Mouse (Mus musculus): ENCODE data around the gene Rxfp2.

Rxfp2 gene

DNA sequence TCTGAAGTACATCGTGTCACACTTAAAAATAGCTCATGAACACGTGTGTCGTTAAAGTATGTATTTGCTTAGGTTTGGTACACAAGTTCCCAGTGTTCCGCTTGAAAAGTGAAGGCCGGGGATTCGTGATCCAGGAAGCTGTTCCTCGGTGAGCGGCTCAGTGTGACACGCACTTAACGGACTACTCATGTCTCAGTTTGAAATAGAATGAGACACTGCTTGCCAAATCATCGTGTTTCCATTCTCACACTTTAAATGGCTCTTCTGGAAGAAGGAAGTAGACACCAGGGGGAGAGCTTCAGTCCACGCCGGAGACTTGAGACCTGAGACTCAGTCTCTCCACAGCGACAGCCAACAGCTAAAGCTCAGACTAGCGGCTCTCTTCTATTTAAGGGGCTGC is 28.0 kb downstream of the Rxfp2 start:
- DNase-seq = no peak

DNA sequence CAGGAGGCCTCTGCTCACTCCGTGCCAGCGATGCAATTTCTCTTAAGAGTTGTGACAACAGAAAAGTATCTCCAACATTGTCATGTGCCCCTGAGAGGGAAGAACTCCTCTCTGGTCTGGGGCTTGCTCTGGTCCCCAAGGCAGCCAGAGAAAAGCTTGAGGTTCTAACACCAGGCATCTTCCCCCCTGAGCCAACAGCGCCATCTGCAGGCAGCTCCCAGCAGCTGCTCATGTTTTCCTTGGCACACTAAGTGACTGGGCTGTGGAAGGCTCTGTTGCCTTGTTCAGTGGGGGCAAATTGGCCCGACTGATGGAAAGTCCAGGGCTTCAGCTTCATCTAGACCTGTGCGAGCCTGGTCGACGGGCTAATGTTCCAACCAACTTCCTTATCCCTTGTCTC is 31.5 kb downstream of the Rxfp2 start:
- no peak for DNase-seq

DNA sequence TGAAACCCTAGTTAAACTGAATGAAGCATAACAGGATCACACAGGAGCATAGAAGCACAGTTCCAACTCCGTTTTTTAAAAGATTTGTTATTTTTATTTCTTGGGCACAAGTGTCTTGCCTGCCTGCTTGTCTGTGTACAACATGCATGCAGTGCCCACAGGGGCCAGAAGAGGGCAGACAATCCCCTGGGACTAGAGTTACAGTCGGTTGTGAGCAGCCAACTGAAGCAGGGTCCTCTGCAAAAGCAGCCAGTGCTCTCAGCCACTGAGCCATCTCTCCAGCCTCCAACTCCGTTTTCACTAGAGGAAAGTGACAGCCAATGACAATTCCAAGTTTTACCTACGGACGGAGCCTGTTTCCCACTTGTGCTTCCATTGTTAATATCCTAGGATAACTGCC is 33.4 kb downstream of the Rxfp2 start:
- no peak for DNase-seq

DNA sequence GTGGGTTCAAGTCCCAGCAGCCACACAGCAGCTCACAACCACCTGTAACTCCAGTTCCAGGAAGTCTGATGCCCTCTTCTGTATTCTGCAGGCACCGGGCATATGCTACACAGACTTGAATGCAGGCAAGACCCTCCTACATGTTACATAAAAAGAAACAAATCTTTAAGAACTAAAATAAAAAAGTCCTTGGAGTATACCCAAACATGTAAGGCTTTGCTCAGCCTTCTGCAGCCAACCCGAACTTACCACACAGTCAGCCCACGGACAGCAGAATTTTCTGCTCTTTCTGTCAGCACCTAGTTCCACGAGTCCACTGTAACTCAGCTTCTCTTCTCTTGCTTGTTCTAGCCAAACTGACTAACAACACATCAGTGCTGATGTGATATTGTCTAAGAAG is 34.8 kb downstream of the Rxfp2 start:
- no peak for DNase-seq

DNA sequence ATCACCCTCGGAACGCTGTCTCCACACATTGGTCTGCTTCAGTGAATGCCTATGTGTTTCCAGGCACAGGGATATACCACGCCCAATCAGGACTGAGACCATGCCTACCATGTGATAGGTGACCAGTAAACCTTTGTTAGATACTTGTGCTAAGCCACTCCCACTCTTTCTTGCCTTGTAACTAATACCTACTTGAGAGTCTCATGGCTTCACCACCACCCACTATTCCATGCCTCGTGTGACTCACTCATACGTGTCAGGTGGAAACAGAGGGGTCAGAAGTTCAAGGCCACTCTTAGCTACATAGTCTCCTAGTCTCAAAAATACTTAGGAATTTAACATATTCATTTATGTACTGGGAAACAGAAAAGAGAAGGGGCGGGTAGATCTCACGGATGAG is 35.5 kb downstream of the Rxfp2 start:
- no peak for DNase-seq

DNA sequence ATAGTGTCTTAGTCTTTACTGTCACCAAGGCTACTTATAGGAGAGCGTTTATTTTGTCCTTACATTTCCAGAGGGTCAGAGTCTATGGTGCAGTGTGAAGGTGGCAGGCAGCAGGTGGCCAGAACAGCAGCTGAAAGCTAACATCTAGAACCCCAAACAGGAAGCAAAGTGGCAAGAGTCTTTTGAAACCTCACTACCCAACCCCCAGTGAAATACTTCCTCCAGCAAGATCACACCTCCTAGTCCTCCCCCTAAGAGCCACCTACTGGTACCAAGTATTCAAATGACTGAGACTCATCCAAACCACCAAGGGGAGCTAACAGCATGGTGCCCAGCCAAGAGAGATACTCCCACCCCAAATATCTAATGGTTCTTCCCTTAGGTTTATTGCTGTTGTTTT is 36.8 kb downstream of the Rxfp2 start:
- no peak for DNase-seq

DNA sequence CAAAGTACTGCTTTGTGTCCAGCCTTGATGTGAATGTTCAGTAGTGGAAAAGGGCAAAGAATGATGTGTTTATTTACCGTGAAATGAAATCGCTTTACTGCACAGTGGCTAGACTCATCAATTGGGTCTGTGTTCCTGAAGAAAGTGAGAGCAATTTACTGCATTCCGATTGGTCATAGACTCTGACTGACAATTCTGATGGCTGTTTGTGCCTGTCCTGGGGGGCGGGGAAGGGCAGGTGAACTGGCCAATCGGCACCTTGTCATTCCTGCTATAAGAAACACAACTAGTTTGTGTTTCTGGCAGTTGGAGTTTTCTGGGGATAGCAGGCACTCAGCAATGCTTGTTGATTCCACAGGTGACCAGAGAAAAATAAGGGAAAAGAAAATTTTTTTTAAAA is 37.6 kb downstream of the Rxfp2 start:
- no peak for DNase-seq

DNA sequence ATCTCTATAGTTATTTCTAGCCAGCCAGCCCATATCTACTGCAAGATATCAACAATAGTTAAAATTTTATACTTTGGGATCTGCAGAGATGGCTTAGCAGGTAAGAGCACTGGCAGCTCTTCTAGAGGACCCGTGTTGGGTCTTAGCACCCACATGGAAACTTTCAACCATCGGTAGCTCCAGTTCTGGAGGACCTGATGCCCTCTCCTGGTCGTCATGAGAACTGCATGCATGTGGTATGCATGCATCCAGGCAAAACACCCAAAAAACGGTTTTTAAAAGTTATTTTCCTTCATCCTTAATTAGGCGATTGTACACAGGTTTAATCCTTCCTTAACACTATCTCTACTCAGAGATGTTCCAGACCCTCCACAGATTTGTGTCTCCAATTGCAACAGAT is 40.4 kb downstream of the Rxfp2 start:
- DNase-seq = no peak

DNA sequence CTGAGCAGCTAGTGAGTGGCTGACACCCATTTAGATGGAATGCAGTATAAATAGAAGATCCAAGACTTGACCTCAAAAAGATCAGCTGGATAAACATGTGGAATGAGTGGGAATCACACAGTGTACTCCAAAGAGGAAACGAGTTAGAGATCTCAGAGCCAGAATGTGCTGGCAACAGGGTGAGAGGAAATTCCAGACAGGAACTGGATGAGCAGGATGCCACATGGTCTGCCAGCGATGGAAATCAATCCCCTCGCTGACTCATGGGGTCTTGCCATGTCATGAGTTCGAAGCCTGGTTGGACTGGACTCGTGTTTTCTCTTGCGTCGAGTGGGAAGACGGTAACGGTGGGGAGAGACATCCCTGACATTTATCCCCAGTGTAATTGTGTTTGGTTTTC is 41.0 kb downstream of the Rxfp2 start:
- no peak for DNase-seq

DNA sequence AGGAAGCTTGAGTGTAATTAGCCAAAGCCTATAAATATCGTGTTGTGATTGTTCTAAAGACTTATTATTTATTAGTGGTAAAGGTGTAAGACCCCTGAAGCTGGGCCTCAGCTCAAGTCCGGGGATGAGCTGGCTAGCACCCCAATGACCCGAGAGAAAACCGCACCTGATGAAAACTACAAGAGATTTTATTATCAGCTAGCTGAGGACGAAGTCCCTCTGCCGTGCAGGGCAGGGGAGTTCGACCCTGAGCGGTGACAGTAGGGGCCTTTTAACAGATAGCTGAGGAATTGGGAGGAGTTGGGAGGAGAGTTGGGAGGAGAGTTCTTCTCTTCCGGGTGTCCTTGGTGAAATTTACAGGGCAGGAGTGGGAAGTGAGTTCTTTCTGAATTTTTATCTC is 42.6 kb downstream of the Rxfp2 start:
- no peak for DNase-seq

DNA sequence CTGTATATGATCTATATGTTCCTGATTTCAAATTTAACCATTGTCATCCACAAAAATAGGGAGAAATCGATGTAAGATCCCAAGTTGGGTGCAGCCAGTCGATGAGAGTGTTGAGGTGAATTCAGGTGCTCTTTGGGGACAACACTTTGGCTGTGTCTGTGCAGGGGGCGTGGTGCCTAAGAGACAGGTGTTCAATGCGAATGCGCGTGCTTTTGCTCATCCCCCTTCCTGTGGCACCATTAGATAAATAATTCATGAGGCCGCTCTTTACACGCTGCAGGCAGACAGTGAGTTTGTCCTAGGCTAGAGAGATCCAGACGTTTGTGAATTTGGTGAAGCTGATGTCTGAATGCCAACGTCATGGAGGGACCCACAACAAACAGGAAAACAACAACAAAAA is 45.8 kb downstream of the Rxfp2 start:
- DNase-seq = no peak

DNA sequence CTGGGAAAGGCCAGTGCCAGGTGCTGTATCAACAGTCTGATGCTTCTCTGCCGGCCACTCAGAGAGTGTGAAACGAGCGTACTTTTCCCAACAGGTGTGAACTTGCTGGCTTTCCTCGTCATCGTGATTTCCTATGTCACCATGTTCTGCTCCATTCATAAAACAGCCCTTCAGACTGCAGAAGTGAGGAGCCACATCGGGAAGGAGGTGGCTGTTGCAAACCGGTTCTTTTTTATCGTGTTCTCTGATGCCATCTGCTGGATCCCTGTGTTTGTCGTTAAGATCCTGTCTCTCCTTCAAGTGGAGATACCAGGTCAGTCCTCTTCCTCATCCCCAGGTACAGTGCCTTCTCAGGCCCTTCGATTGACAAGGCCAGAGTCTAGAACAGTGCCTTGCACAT is 51.6 kb downstream of the Rxfp2 start:
- no peak for DNase-seq

DNA sequence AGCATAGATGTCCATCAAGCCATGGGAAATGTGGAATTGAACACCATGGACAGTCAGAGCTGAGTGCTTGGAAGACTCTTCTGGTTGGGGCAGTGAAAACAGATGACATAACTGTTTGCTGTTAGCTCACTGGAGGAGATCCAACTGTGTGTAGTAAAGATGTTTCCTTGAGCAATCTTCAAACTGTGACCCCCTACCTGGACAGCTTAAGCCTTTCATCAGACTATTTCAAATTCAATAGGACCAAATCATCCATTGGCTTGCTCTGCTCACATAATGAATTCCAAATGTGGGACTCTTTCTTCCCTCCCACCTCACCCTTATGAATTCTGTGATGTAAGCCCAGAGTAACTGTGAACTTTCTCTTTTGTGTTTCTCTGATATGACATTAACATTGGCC is 53.3 kb downstream of the Rxfp2 start:
- DNase-seq = no peak

DNA sequence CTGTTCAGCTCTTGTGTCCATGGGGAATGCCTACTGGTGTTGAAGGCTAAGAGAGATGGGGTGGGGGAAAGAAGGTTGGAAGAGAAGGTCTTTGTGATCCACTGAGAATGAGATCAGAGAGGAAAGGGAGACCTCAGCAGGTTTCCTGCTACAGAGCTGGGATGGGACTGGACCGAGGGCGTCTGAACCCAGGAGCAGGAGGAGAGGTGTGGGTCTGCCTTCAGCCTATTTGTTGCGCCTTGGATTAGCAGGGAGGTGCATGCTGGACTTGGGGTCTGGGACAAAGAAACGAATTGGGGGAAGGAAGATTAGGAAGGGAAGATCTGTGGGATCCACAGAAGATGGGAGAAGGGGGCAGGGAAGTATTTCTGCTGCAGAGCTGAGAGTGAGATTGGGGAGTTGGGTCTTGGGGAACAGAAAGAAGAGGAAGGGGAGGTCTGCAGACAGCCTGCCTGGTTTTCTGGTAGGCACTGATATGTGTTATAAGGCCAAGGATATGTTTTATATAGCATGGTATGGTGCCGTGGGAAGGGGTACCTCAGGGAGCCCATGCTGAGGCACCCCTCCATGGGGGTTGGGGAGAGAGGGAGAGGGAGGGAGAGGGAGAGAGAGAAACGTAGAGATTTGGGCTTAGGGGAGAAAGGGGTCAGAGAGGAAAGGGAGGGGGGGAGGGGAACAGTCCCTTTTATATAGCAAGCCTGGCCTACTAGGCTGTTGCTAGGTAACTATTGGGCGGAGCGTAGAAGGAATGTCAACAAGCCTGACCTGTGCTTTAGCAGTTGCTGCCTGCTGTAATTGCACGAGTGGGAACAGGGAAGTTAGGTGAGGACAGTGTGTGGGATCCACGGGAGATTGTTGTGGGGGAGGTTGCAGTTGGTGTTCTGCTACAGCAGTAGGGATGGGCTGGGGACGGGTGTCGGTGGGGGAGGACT is 61.7 kb downstream of the Rxfp2 start:
- DNase-seq = no peak

DNA sequence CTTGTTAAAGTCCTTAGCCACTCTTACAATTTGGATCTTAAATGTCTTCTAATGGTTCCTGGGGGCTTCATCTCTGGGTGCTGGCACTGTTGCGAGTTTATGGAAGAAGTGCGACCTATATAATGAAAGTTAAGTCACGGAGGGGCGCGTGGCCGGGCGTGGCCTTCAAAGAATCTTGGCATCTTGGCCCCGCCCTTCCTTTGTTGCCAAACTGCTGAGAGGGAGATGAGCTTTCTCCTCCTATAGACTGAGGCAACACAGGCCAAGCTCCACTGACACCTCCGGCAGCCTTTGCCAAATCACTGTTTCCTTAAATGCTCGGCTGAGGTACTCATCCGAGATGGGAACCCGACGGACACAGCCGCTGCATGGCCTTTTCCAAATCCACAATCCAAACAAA is 64.2 kb downstream of the Rxfp2 start:
- no peak for DNase-seq

DNA sequence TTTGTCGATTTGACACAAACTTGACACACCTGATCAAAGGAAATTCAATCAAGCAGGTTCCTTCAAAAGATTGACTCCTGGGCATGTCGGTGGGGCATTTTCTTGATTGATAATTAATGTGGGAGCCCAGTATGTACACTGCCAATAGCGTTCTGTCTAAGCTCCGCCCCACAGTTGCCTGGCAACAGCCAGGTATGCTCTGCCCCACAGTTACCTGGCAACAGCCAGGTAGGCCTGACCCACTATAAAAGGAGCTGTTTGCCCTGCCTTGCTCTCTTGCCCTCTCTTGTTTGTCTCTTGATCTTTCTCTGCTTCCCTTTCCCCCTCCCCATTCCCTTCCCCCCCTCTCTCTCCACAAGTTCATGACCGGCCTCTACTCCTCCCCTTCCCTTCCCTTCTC is 64.7 kb downstream of the Rxfp2 start:
- no peak for DNase-seq

DNA sequence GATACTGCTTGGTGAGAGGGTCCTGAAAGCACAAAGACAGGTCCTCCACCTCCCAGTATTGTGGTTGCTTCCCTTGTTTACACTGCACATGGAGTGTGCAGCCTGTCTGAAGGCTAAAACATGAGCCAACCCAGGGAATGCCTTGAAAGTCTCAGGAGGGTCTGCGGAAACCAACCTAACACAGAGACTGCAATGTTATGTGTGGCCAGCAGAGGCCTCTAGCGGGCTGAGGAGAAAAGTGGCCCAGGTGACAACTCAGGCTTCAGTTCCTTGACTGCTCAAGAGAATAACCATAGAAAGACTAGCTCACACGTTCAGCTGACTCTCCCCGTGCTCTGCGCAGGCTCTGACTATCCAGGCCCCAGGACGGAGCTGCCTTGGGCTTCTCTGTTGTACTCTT is 79.1 kb downstream of the Rxfp2 start:
- DNase-seq = peak; percentile 23

DNA sequence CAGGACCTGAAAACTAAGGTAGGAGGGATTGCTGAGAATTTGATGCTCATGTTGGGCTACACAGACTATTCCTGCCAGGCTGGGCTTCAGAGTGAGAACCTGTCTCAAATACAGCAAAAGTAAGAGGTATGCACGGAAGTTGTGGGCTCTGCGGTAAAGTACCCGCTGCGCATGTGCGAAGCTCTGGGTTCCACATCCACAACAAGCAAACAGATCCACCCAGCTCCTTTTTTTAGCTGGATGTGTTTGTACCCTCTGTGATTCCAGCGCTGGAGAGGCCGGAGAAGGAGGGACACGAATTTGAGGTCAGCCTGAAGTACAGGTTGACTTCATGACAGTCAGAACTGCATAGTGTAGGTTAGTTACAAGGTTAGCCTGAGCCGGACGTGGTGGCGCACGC is 80.3 kb downstream of the Rxfp2 start:
- no peak for DNase-seq

DNA sequence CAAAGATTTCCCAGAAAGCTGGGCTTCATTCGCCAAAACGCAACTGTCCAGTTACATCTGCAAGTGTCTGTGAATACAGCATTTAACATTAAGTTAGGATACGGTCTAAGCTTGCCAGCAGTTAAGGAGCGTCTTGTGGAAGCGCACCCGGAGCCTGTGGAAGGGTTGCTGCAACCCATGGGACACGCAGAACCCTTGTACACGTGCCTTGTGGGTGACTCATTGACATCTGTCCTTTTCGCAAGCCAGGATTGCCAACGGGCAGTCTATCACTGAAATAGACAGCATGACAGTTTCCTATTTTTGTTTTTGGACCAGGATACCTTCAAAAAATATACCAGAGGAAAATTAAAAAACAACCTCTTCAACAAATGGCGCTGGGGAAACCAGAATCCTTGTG is 83.3 kb downstream of the Rxfp2 start:
- no peak for DNase-seq

DNA sequence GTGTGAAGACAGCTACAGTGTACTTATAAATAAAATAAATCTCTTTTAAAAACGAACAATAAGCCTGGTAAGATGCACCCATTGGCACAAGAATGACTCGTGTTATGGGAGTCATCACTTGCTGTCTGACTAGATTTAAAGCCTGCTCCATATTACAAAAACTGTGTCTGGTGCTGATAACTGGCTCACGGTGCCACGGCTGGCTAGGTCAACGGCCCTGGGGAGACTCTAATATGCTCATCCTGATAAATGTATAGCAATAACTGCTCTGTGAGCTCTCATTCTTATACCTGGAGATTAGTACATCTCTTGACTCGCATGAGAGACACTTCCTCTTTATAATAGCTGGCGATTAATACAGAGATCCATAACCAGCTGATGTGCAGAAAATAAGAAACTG is 87.9 kb downstream of the Rxfp2 start:
- DNase-seq = no peak

DNA sequence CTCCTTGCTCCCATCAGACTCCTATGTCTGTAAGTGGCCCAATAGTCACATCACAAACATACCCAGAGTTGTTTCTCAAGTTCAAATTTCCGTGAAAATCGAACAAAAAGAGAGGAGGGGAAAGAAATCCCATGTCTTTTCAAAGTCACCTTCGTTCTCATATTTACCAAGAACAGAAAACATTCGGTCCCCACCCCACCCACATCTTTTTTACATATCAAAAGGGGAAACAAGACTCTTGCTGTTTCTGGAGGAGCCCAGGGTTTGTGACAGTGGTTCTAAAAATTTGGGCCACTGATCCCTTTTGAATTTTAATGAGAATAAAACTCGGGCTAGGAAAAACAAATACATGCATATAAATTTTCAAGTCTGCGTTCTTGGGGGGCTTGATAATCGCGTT is 92.8 kb downstream of the Rxfp2 start:
- no peak for DNase-seq

DNA sequence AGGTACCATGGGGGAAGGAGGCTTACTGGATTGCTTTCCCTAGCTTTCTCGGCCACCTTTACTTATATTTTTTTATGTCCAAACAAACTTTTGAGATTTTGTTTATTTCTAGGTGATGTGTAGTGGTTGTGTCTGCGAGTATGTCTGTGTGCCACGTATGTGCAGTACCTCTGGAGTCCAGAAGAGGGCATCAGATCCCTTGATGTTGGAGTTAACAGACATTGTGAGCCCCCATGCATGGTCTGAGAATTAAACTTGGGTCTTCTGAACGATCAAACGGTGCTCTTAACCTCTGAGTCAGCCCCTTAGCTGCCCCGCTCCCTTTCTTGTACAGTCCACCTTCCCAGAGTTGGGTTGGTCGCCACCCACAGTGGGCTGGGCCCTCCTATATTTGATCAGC is 95.5 kb downstream of the Rxfp2 start:
- no peak for DNase-seq

DNA sequence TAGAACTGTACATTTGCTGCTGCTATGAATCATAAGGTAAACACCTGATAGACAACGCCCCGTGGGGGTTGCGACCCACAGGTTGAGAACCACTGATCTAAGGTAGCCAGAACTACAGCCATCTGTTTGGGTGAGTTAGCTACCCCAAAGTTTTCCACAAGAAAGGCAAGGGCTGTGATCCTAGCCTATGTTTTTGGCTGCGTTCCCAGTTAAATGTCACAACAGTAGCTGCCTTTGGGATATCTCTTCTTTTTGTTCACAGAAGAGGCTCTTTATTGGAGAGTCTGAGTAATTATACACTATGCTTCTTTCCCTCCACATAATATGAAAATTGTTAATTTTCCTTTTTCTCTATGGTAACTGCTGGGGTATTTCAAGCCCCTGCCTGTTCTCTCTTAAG is 96.3 kb downstream of the Rxfp2 start:
- DNase-seq = no peak

DNA sequence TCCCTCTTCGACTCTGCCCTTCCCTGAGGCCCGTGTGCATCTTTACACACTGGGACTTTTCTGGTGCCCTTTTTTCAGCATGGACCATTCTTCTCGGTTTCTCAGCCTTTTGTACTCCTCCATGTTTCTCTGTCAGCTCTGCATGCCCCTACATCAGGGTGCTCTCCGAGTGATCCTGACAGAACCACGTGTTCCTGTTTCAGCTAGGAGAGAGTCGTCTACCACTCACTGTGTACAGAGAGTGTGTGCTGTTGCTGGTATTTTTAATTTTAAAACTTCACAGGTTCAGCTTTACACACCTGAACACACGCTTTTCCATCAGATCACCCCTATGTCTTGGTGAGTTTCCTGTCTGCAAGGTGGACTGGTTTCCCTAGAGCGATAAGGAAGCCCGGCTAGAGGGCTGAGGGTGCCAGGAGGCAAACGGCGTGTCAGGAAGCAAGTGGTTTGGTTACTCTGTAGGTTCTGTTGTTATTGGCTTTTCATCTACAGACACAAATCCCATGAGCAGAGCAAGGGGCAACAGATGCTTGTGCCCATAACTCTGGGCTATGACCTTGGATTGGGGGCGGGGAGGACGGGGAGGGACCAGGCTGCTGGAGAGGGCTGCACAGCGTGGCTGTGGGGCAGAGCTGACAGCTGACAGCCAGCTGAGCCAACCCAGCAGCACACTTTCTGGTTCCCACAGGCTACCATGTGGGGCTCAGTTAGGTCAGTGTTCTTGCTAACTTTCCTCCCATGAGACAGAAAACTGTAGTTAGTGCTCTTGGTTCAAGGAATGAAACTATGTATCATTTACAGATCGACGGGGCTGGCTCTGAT is 97.0 kb downstream of the Rxfp2 start:
- DNase-seq = no peak
